24 mouse cellular contexts compared by ENCODE assay signal in the genomic region with DNA sequence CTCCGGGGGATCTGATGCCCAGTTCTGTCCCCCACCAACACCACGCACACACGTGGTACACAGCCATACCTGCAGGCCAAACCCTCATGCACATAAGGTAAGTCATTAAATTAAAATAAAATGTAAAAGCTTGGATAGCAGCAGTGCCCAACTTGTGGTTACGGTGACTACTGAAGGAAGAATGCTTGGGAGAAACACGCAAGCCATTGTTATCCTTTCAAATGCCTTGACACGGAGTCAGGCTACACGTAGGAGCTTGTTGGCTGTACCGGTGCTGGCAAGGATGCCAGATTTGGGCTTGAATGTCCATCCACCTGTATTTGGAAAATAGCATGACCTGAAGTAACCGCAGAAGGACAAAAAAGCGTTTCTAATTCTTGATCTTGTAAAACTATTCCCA.
"Had no signal": no experiment of that assay in that cellular context is flagged by ENCODE, and none has a peak within 500 bp of the region (broad histone marks: within the 10 kb centered on the region; RNA-seq: fewer than 3 reads in every experiment).

No protein-coding gene starts in this region.

- H3K36me3 ChIP-seq: heart, embryonic 10.5 days; hindbrain, embryonic 13.5 days; hindbrain, embryonic 15.5 days; kidney, embryonic 15.5 days; liver, embryonic 13.5 days; liver, embryonic 15.5 days had no signal

- ATAC-seq: hindbrain, postnatal 0 days; intestine, embryonic 16.5 days; liver, postnatal 0 days had no signal

- H3K27me3 ChIP-seq: heart, embryonic 12.5 days; hindbrain, embryonic 13.5 days; hindbrain, embryonic 15.5 days; kidney, embryonic 15.5 days; liver, embryonic 13.5 days; liver, embryonic 15.5 days had no signal

- H3K9ac ChIP-seq: heart, embryonic 12.5 days; hindbrain, embryonic 13.5 days; hindbrain, embryonic 15.5 days; kidney, embryonic 15.5 days; liver, embryonic 13.5 days; liver, embryonic 15.5 days; liver, postnatal 0 days had no signal

- H3K4me3 ChIP-seq: heart, embryonic 10.5 days; heart, embryonic 12.5 days; hindbrain, embryonic 13.5 days; hindbrain, embryonic 15.5 days; kidney, embryonic 15.5 days; layer of hippocampus, adult 2 months; liver, embryonic 13.5 days; liver, embryonic 15.5 days had no signal

- H3K27ac ChIP-seq: heart, embryonic 10.5 days; hindbrain, embryonic 13.5 days; hindbrain, embryonic 15.5 days; hindbrain, postnatal 0 days; kidney, embryonic 15.5 days; kidney, postnatal 0 days; layer of hippocampus, adult 2 months; liver, embryonic 13.5 days; liver, embryonic 15.5 days had no signal

- H3K4me1 ChIP-seq: hindbrain, embryonic 13.5 days; hindbrain, embryonic 15.5 days; liver, embryonic 13.5 days; liver, embryonic 15.5 days had no signal

- DNase-seq: gastrocnemius, postnatal 14 days; gastrocnemius, postnatal 36 days; heart, adult 18-20 months; heart, postnatal 14 days; heart, postnatal 36 days; kidney, adult 11 months; kidney, adult 2 months; kidney, adult 9 months; kidney, postnatal 14 days; kidney, postnatal 4 days; layer of hippocampus, postnatal 36 days; liver; liver, embryonic 13.5 days; liver, postnatal 0 days had no signal
